Mouse (Mus musculus): ENCODE data around the gene Olfr1404.
"Not testable (repeated sequence)": the region's sequence is repeated elsewhere in the genome, so short reads cannot be mapped to it uniquely, and the experiment has no call there.

Gene Olfr1404

GRCm38 (mm10) chr1:173212092-173212491, at the start of gene Olfr1404:
Olfr1404 (plus strand) TSS chr1:173212392.
- no peak for DNase-seq

- DNase-seq, result no peak
Measured at GRCm38 (mm10) chr1:173174154-173174842, 37.9 kb upstream of the Olfr1404 start.

GRCm38 (mm10) chr1:173190540-173190939, 21.7 kb upstream of the Olfr1404 start, which contains the start of gene Olfr1406:
Olfr1406 (minus strand) TSS chr1:173190640.
- no peak for DNase-seq

GRCm38 (mm10) chr1:173192059-173192458, 20.1 kb upstream of the Olfr1404 start:
- no peak for DNase-seq

GRCm38 (mm10) chr1:173196359-173196758, 15.8 kb upstream of the Olfr1404 start:
- DNase-seq, result peak in 1 of 2 experiments; percentile 1

GRCm38 (mm10) chr1:173197508-173197907, 14.7 kb upstream of the Olfr1404 start, which contains the start of gene Olfr218:
Olfr218 (plus strand) TSS chr1:173197808.
- no peak for DNase-seq

- DNase-seq, result no peak
Measured at GRCm38 (mm10) chr1:173216481-173216880, 4.3 kb downstream of the Olfr1404 start.

- DNase-seq, result no peak
Measured at GRCm38 (mm10) chr1:173227081-173227480, 14.9 kb downstream of the Olfr1404 start, which contains the start of gene Fcer1a. Fcer1a (minus strand) TSS chr1:173227214.

GRCm38 (mm10) chr1:173237004-173237403, 24.8 kb downstream of the Olfr1404 start:
- DNase-seq, result not testable (repeated sequence)

GRCm38 (mm10) chr1:173249888-173250287, 37.7 kb downstream of the Olfr1404 start:
- DNase-seq, result no peak

GRCm38 (mm10) chr1:173265701-173266100, 53.5 kb downstream of the Olfr1404 start, which contains the start of gene Olfr418:
Olfr418 (plus strand) TSS chr1:173266001.
- no peak for DNase-seq

Data from cerebellum, postnatal 25 days (tissue).